ENCODE assay signal across 14 mouse cellular contexts in genomic region chr2:124162001-124162599, GRCm38 (mm10).
DNase-seq lines count a peak whose midpoint lies in the region; ATAC-seq lines count a peak whose summit lies in the region.
"Had no signal": no experiment of that assay in that cellular context is flagged by ENCODE, and none has a peak within 500 bp of the region (broad histone marks: within the 10 kb centered on the region; RNA-seq: fewer than 3 reads in every experiment).

No protein-coding gene starts in this region.

- WGBS in midbrain, embryonic 11.5 days: 55% methylated on average over 7 of the region's 7 CpGs
- 63% methylated on average over 7 of the region's 7 CpGs for WGBS in midbrain, embryonic 10.5 days
- WGBS in forebrain, embryonic 14.5 days: 7% methylated on average over 7 of the region's 7 CpGs
- 28% methylated on average over 7 of the region's 7 CpGs for WGBS in hindbrain, embryonic 15.5 days
- 8% methylated on average over 7 of the region's 7 CpGs for WGBS in neural tube, embryonic 13.5 days
- 55% methylated on average over 7 of the region's 7 CpGs for WGBS in kidney, embryonic 16.5 days

- H3K27me3 ChIP-seq in midbrain, embryonic 11.5 days (ENCODE audit: control insufficient read depth, insufficient read depth, low read length): no peaks in the 10 kb centered on the region
- no peaks in the 10 kb centered on the region for H3K27me3 ChIP-seq in midbrain, embryonic 10.5 days (ENCODE audit: low read depth, poor library complexity, severe bottlenecking)
- H3K27me3 ChIP-seq in forebrain, embryonic 14.5 days (replicated peaks; ENCODE audit: control insufficient read depth, insufficient read depth, low read length): no peaks in the 10 kb centered on the region
- no peaks in the 10 kb centered on the region for H3K27me3 ChIP-seq in hindbrain, embryonic 15.5 days
- no peaks in the 10 kb centered on the region for H3K27me3 ChIP-seq in neural tube, embryonic 13.5 days
- no peaks in the 10 kb centered on the region for H3K27me3 ChIP-seq in kidney, embryonic 16.5 days (ENCODE audit: insufficient read depth, low read length)

- H3K27ac ChIP-seq in midbrain, embryonic 11.5 days (ENCODE audit: low read depth, low read length): no peak overlapping the region
- H3K27ac ChIP-seq in midbrain, embryonic 10.5 days (replicated peaks): no peak overlapping the region
- H3K27ac ChIP-seq in forebrain, embryonic 14.5 days (ENCODE audit: low read depth, low read length): no peak overlapping the region; the same call in 1 of the 2 replicates
- peak overlapping the region; percentile 59 for H3K27ac ChIP-seq in hindbrain, embryonic 15.5 days (replicated peaks)
- peak overlapping the region; percentile 75 for H3K27ac ChIP-seq in neural tube, embryonic 13.5 days (replicated peaks)
- H3K27ac ChIP-seq in kidney, embryonic 16.5 days (ENCODE audit: low read length): no peak overlapping the region

- H3K4me1 ChIP-seq in midbrain, embryonic 11.5 days (ENCODE audit: control insufficient read depth, insufficient read depth, low read length): peaks cover 2% of the 10 kb centered on the region; the same call in 1 of the 2 replicates
- H3K4me1 ChIP-seq in midbrain, embryonic 10.5 days: peaks cover 7% of the 10 kb centered on the region
- peaks cover 7% of the 10 kb centered on the region; the same call in 1 of the 2 replicates for H3K4me1 ChIP-seq in forebrain, embryonic 14.5 days (ENCODE audit: control insufficient read depth, insufficient read depth, low read length)
- peaks cover 14% of the 10 kb centered on the region for H3K4me1 ChIP-seq in hindbrain, embryonic 15.5 days (replicated peaks)
- peaks cover 36% of the 10 kb centered on the region for H3K4me1 ChIP-seq in neural tube, embryonic 13.5 days (replicated peaks)
- no peaks in the 10 kb centered on the region for H3K4me1 ChIP-seq in kidney, embryonic 16.5 days (ENCODE audit: insufficient read depth, low read length)

- no peak overlapping the region for H3K4me2 ChIP-seq in midbrain, embryonic 11.5 days
- no peak overlapping the region for H3K4me2 ChIP-seq in forebrain, embryonic 14.5 days (ENCODE audit: low read length)
- H3K4me2 ChIP-seq in hindbrain, embryonic 15.5 days: no peak overlapping the region
- no peak overlapping the region for H3K4me2 ChIP-seq in neural tube, embryonic 13.5 days
- no peak overlapping the region for H3K4me2 ChIP-seq in kidney, embryonic 16.5 days (replicated peaks; ENCODE audit: low read depth, low read length)
- H3K4me2 ChIP-seq: liver, embryonic 11.5 days had no signal

- H3K9ac ChIP-seq in midbrain, embryonic 11.5 days (ENCODE audit: low read length): no peak overlapping the region
- H3K9ac ChIP-seq in forebrain, embryonic 14.5 days (ENCODE audit: low read length): no peak overlapping the region
- H3K9ac ChIP-seq in hindbrain, embryonic 15.5 days: no peak overlapping the region
- H3K9ac ChIP-seq in neural tube, embryonic 13.5 days: no peak overlapping the region
- H3K9ac ChIP-seq in kidney, embryonic 16.5 days (replicated peaks; ENCODE audit: low read length): no peak overlapping the region

- H3K36me3 ChIP-seq in midbrain, embryonic 11.5 days (ENCODE audit: control insufficient read depth, insufficient read depth, low read length): no peaks in the 10 kb centered on the region
- H3K36me3 ChIP-seq in midbrain, embryonic 10.5 days: no peaks in the 10 kb centered on the region
- no peaks in the 10 kb centered on the region for H3K36me3 ChIP-seq in forebrain, embryonic 14.5 days (ENCODE audit: control insufficient read depth, insufficient read depth, low read length)
- H3K36me3 ChIP-seq in hindbrain, embryonic 15.5 days: no peaks in the 10 kb centered on the region
- H3K36me3 ChIP-seq in neural tube, embryonic 13.5 days: no peaks in the 10 kb centered on the region
- H3K36me3 ChIP-seq in kidney, embryonic 16.5 days (ENCODE audit: insufficient read depth, low read length): no peaks in the 10 kb centered on the region

- H3K4me3 ChIP-seq in midbrain, embryonic 11.5 days (ENCODE audit: low read depth, low read length): no peak overlapping the region
- no peak overlapping the region for H3K4me3 ChIP-seq in midbrain, embryonic 10.5 days
- no peak overlapping the region for H3K4me3 ChIP-seq in forebrain, embryonic 14.5 days (ENCODE audit: low read depth, low read length)
- no peak overlapping the region for H3K4me3 ChIP-seq in hindbrain, embryonic 15.5 days
- no peak overlapping the region for H3K4me3 ChIP-seq in neural tube, embryonic 13.5 days
- H3K4me3 ChIP-seq in kidney, embryonic 16.5 days (ENCODE audit: low read length): no peak overlapping the region

- no peaks in the 10 kb centered on the region for H3K9me3 ChIP-seq in midbrain, embryonic 11.5 days (ENCODE audit: control insufficient read depth, low read length)
- H3K9me3 ChIP-seq in midbrain, embryonic 10.5 days (replicated peaks): no peaks in the 10 kb centered on the region
- H3K9me3 ChIP-seq in forebrain, embryonic 14.5 days (replicated peaks; ENCODE audit: control insufficient read depth, low read length): no peaks in the 10 kb centered on the region
- no peaks in the 10 kb centered on the region for H3K9me3 ChIP-seq in hindbrain, embryonic 15.5 days
- no peaks in the 10 kb centered on the region for H3K9me3 ChIP-seq in neural tube, embryonic 13.5 days
- no peaks in the 10 kb centered on the region for H3K9me3 ChIP-seq in kidney, embryonic 16.5 days (ENCODE audit: low read length)

- DNase-seq in midbrain, embryonic 11.5 days (ENCODE audit: low spot score, missing footprints): peak; percentile 80
- no peak for DNase-seq in midbrain, embryonic 10.5 days (ENCODE audit: low spot score)
- DNase-seq in forebrain, embryonic 14.5 days (ENCODE audit: low spot score): peak; percentile 58
- no peak for DNase-seq in ovary, postnatal 36 days (ENCODE audit: low spot score)
- no peak for DNase-seq in thymus, postnatal 10 days (ENCODE audit: low spot score in 2 of 2)
- DNase-seq: cerebellum, adult 11 months; heart, postnatal 14 days; kidney, adult 2 months; lung, postnatal 10 days had no signal

- ATAC-seq in midbrain, embryonic 11.5 days (ENCODE audit: low FRiP score): no peak
- ATAC-seq in forebrain, embryonic 14.5 days: peak; percentile 71; the same call in 1 of the 2 replicates
- ATAC-seq in hindbrain, embryonic 15.5 days (ENCODE audit: low FRiP score, low read depth): peak; percentile 53; the same call in 1 of the 2 replicates
- peak; percentile 60; the same call in 1 of the 2 replicates for ATAC-seq in neural tube, embryonic 13.5 days (ENCODE audit: low read depth)
- no peak for ATAC-seq in kidney, embryonic 16.5 days (ENCODE audit: low FRiP score, low TSS enrichment)
- ATAC-seq: CD4-positive, CD25-positive, alpha-beta regulatory T cell, adult 4 months had no signal

Comparison
In these comparisons a context has a peak if more than half of its experiments do, and no peak if none do; other contexts are left out.
1. DNase-seq: peak in midbrain, embryonic 11.5 days (single experiment) and forebrain, embryonic 14.5 days (single experiment); none in midbrain, embryonic 10.5 days (single experiment), ovary, postnatal 36 days (single experiment) and thymus, postnatal 10 days (0 of 2).
2. ATAC-seq: peak in forebrain, embryonic 14.5 days (single experiment), hindbrain, embryonic 15.5 days (single experiment) and neural tube, embryonic 13.5 days (single experiment); none in midbrain, embryonic 11.5 days (single experiment) and kidney, embryonic 16.5 days (single experiment).
3. H3K27ac ChIP-seq: peak in hindbrain, embryonic 15.5 days (single experiment) and neural tube, embryonic 13.5 days (single experiment); none in midbrain, embryonic 11.5 days (single experiment), midbrain, embryonic 10.5 days (single experiment), forebrain, embryonic 14.5 days (single experiment) and kidney, embryonic 16.5 days (single experiment).